Mouse (Mus musculus) neural tube, embryonic 12.5 days (tissue): ENCODE results near the gene Nt5dc2. TPM values are rescaled to one million over a fixed set of nuclear protein-coding genes. Genes with fewer than 3 reads are reported as not detected.

Experiments used
- ATAC-seq: fragments of 200-750 bp; cut with Nextera tagmentation; 2 replicates; pipeline ENCODE4 v1.8.0; 2017; ENCODE audit warnings: low read depth, mild to moderate bottlenecking, moderate TSS enrichment, moderate library complexity; ENCODE audit not compliant: low FRiP score
- H3K27ac ChIP-seq: fragments of 300-500 bp; sonication (generic); 2 replicates; pipeline ENCODE4 v1.5.1; 2016
- H3K27me3 ChIP-seq: fragments of 300-500 bp; sonication (generic); replicated peaks from 2 replicates; pipeline ENCODE4 v1.6.1; 2016; ENCODE audit warnings: mild to moderate bottlenecking
- H3K36me3 ChIP-seq: fragments of 300-500 bp; sonication (generic); 2 replicates; pipeline ENCODE4 v1.6.1; 2016; ENCODE audit warnings: mild to moderate bottlenecking
- H3K4me1 ChIP-seq: fragments of 300-500 bp; sonication (generic); 2 replicates; pipeline ENCODE4 v1.6.1; 2016
- H3K4me2 ChIP-seq: fragments of 300-500 bp; sonication (generic); replicated peaks from 2 replicates; pipeline ENCODE4 v1.6.1; 2016; ENCODE audit warnings: mild to moderate bottlenecking
- H3K4me3 ChIP-seq: fragments of 300-500 bp; sonication (generic); 2 replicates; pipeline ENCODE4 v1.5.1; 2016
- H3K9ac ChIP-seq: fragments of 300-500 bp; sonication (generic); 2 replicates; pipeline ENCODE4 v1.6.1; 2016; ENCODE audit warnings: mild to moderate bottlenecking
- H3K9me3 ChIP-seq: fragments of 300-500 bp; sonication (generic); 2 replicates; pipeline ENCODE4 v1.6.1; 2016; ENCODE audit warnings: mild to moderate bottlenecking
- WGBS: fragments of 180-500 bp; shearing (Covaris S2); methylation state at CpG from one replicate; pipeline ENCODE4 v1.1.7; 2016; 5-methylcytosine and 5-hydroxymethylcytosine counted together
- polyA plus RNA-seq: library from polyadenylated mRNA; unstranded; fragments of >200 nt; fragmentation: Nextera tagmentation; extraction: Ambion mirVana; gene quantifications from 2 replicates; pipeline ENCODE4 v1.2.1, GENCODE M21; 2016

The Nt5dc2 gene
- polyA plus RNA-seq, 1 experiment from 2014 or later: 437 TPM

GRCm38 (mm10) chr14:31128101-31128825 is 2.6 kb upstream of the Nt5dc2 start:
- H3K4me2 ChIP-seq: peak overlapping the region; percentile 90
- WGBS: 3% methylated on average over 23 of the region's 23 CpGs
- peak overlapping the region; percentile 71 for H3K4me3 ChIP-seq
- peak overlapping the region; percentile 74 for H3K9ac ChIP-seq
- H3K9me3 ChIP-seq: no peaks in the 10 kb centered on the region
- H3K27ac ChIP-seq: 0 out of 2 replicates have a peak overlapping the region, but pooled peaks have one; percentile 20
- no peaks in the 10 kb centered on the region for H3K27me3 ChIP-seq
- peaks cover 2% of the 10 kb centered on the region; the same call in 1 of the 2 replicates for H3K36me3 ChIP-seq
- peaks cover 51% of the 10 kb centered on the region for H3K4me1 ChIP-seq
- ATAC-seq: no peak

DNA sequence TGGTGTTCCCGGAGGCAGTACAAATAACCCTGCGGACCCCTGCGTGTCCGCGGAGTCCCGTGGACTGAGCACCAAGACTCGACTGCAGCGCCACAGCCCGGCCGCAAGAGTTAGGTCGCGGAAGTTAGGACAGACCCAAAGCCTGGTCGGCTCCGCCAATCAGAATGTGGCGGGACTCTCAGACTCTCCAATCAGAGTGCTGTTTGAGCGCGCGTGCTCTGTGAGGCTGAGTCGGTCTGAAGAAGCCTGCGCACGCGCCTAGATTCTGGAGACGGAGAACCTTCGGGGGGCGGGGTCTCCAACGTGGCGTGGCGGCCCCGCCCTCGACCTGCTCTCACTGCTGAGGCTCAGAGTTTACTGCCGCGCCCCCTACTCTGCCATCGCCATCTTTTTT is 2.0 kb upstream of the Nt5dc2 start, which contains the start of gene Smim4:
TSS of gene Smim4 (minus strand) at position 131 of the 394 bp plus-strand sequence.
- no peaks in the 10 kb centered on the region; the same call in 1 of the 2 replicates for H3K36me3 ChIP-seq
- peak; percentile 95 for ATAC-seq
- peak within 1 kb of the TSS; percentile 79; the same call in 1 of the 2 replicates for H3K27ac ChIP-seq
- peaks cover 56% of the 10 kb centered on the region for H3K4me1 ChIP-seq
- no peaks in the 10 kb centered on the region for H3K27me3 ChIP-seq
- H3K9ac ChIP-seq: peak within 1 kb of the TSS; percentile 74
- H3K4me3 ChIP-seq: peak within 1 kb of the TSS; percentile 71
- no peaks in the 10 kb centered on the region for H3K9me3 ChIP-seq
- peak within 1 kb of the TSS; percentile 90 for H3K4me2 ChIP-seq
- under 1% methylated on average over 33 of the region's 33 CpGs for WGBS

DNA sequence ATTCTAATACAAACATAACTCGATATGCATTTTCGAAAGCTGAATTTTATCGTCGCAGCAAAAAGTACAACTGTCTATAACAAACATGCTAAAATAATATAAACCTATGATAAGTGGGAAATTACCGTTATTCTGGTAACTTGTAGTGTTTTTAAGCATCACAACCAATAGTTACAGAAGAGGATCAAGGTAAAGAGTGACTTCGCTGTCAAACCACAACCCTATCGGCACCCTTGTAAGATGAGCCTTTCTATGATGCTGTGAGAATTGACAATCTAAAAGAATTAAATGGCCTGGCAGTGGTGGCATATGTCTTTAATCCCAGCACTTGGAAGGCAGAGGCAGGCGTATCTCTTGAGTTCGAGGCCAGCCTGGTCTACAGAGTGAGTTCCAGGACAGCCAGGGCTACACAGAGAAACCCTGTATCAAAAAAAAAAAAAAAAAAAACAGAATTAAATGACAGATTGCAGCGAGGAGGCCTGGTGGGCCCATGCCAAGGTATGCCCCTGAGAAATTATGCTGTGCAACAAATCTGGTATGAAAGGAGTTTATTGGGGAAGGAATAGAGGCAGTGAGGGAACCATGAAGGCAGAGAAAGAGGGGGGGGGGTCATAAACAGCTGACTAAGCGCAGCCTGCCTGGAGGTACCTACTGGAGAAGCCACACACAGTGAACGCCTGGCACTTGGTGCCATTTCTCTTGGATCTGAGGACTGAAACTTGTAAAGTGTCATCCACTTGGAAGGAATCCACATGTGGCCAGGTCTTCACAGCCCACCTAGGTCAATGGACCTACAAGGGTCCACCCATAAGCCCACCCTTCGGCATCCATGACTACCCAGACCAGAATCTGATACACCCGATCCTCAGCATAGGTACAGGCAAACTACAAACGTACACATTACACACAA is 1.3 kb upstream of the Nt5dc2 start:
- WGBS: 68% methylated on average over 15 of the region's 15 CpGs

GRCm38 (mm10) chr14:31131272-31131821 is 494 bp downstream of the Nt5dc2 start:
- H3K36me3 ChIP-seq: peaks cover 21% of the 10 kb centered on the region
- no peaks in the 10 kb centered on the region for H3K9me3 ChIP-seq
- peak overlapping the region; percentile 85 for H3K4me2 ChIP-seq
- WGBS: under 1% methylated on average over 43 of the region's 43 CpGs
- peak overlapping the region; percentile 96 for H3K9ac ChIP-seq
- peaks cover 46% of the 10 kb centered on the region for H3K4me1 ChIP-seq
- H3K27me3 ChIP-seq: no peaks in the 10 kb centered on the region
- peak overlapping the region; percentile 79 for H3K27ac ChIP-seq
- peak; percentile 2; the same call in 1 of the 2 replicates for ATAC-seq
- H3K4me3 ChIP-seq: peak overlapping the region; percentile 93

More for the DNA sequence above, 1.3 kb upstream of the Nt5dc2 start:
- Histone ChIP-seq H3K27me3 (no peaks in the 10 kb centered on the region), H3K4me3 (0 out of 2 replicates have a peak overlapping the region, but pooled peaks have one; percentile 71), H3K4me2 (peak overlapping the region; percentile 90), H3K9ac (no peak overlapping the region), H3K27ac (peak overlapping the region; percentile 79), H3K4me1 (peaks cover 56% of the 10 kb centered on the region), H3K36me3 (peaks cover 3% of the 10 kb centered on the region), H3K9me3 (no peaks in the 10 kb centered on the region)
- ATAC-seq: no peak

- H3K36me3 ChIP-seq: peaks cover 28% of the 10 kb centered on the region
- H3K9ac ChIP-seq: peak overlapping the region; percentile 96
- peak overlapping the region; percentile 93 for H3K4me3 ChIP-seq
- no peaks in the 10 kb centered on the region for H3K9me3 ChIP-seq
- WGBS: 12% methylated on average over 6 of the region's 6 CpGs
- ATAC-seq: no peak
- H3K27ac ChIP-seq: no peak overlapping the region
- peak overlapping the region; percentile 85 for H3K4me2 ChIP-seq
- peaks cover 41% of the 10 kb centered on the region for H3K4me1 ChIP-seq
- H3K27me3 ChIP-seq: no peaks in the 10 kb centered on the region
Observed at GRCm38 (mm10) chr14:31132031-31132430, 1.2 kb downstream of the Nt5dc2 start.

GRCm38 (mm10) chr14:31132491-31132975 is 1.7 kb downstream of the Nt5dc2 start:
- Histone ChIP-seq H3K4me2 (peak overlapping the region; percentile 85), H3K36me3 (peaks cover 33% of the 10 kb centered on the region), H3K4me1 (peaks cover 36% of the 10 kb centered on the region), H3K9me3 (no peaks in the 10 kb centered on the region), H3K27me3 (no peaks in the 10 kb centered on the region), H3K27ac (no peak overlapping the region), H3K4me3 (peak overlapping the region; percentile 93), H3K9ac (peak overlapping the region; percentile 96; the same call in 1 of the 2 replicates)
- 86% methylated on average over 7 of the region's 7 CpGs for WGBS
- no peak for ATAC-seq

- Histone ChIP-seq H3K27ac (no peak overlapping the region), H3K36me3 (peaks cover 39% of the 10 kb centered on the region), H3K4me3 (0 out of 2 replicates have a peak overlapping the region, but pooled peaks have one; percentile 93), H3K9ac (peak overlapping the region; percentile 33), H3K9me3 (no peaks in the 10 kb centered on the region), H3K4me1 (peaks cover 32% of the 10 kb centered on the region), H3K27me3 (no peaks in the 10 kb centered on the region), H3K4me2 (peak overlapping the region; percentile 85)
- 75% methylated on average over 11 of the region's 11 CpGs for WGBS
- no peak for ATAC-seq
Observed at GRCm38 (mm10) chr14:31133023-31133665, 2.3 kb downstream of the Nt5dc2 start.

GRCm38 (mm10) chr14:31134015-31135000 is 3.5 kb downstream of the Nt5dc2 start:
- Histone ChIP-seq H3K27me3 (no peaks in the 10 kb centered on the region), H3K4me3 (no peak overlapping the region), H3K4me2 (no peak overlapping the region), H3K9me3 (no peaks in the 10 kb centered on the region), H3K4me1 (peaks cover 31% of the 10 kb centered on the region), H3K9ac (no peak overlapping the region), H3K27ac (no peak overlapping the region), H3K36me3 (peaks cover 50% of the 10 kb centered on the region)
- ATAC-seq: no peak
- WGBS: 89% methylated on average over 25 of the region's 25 CpGs

DNA sequence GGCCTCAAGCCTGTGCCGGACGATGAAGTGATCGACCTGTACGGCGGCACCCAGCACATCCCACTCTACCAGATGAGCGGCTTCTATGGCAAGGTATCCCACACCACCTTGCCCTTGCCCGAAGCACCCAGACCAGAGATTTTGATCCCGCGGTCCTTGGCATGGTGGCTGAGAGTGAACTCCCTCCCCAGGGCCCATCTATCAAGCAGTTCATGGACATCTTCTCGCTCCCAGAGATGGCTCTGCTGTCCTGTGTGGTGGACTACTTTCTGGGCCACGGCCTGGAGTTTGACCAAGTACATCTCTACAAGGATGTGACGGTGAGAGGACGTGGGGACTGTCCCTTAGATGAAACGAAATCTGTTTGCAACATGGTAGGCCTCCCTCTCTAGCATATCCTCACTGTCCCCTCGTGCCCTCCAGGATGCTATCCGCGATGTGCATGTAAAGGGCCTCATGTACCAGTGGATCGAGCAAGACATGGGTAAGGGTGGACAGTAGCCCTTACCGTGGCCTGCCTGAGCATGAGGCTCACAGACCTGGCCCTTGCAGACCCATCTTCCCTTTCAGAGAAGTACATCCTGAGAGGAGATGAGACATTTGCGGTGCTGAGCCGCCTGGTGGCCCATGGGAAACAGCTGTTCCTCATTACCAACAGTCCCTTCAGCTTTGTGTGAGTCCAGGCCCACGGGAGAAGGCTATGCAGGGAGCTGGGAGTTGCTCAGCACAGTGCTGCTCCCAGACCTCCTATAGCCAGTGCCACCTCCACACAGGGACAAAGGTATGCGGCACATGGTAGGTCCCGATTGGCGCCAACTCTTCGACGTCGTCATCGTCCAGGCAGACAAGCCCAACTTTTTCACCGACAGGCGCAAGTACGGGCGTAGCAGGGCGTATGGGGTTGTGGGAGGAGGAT is 4.9 kb downstream of the Nt5dc2 start:
- WGBS: 96% methylated on average over 34 of the region's 34 CpGs
- Histone ChIP-seq H3K9ac (no peak overlapping the region), H3K4me2 (no peak overlapping the region), H3K36me3 (peaks cover 65% of the 10 kb centered on the region), H3K4me1 (peaks cover 23% of the 10 kb centered on the region), H3K27me3 (no peaks in the 10 kb centered on the region), H3K27ac (no peak overlapping the region), H3K9me3 (no peaks in the 10 kb centered on the region), H3K4me3 (no peak overlapping the region)
- no peak for ATAC-seq
